Mouse (Mus musculus) cerebellum, adult 9-10 months (tissue): Measurements from ENCODE around the gene Gm20826.
"Not testable (repeated sequence)": the region's sequence is repeated elsewhere in the genome, so short reads cannot be mapped to it uniquely, and the experiment has no call there.

Source experiments
- DNase-seq: peaks from one replicate; pipeline ENCODE4 v3.0.0; 2022

The Gm20826 gene

GRCm38 (mm10) chrY:7638389-7638788, at the start of gene Gm20826:
Gm20826 (minus strand) TSS chrY:7638489.
- DNase-seq: not testable (repeated sequence)
